28 mouse cellular contexts compared by ENCODE assay signal in the genomic region with DNA sequence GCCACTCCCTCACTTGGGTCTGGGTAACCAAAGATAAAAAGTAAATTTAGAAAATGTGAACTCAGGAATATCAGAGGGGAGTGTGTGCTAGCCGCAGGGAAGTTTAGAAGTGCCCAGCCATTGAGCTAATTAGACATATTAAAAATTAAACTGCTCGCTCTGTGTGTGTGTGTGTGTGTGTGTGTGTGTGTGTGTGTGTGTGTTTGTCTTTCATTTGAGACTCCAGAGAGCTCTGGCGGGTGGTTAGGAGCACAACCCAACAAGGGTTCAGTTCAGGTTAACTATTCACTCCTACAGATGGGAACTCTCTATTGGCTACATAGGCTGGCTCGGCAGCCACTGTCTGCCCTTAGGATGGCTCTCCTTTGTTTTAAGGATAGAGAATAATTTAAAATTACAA.
DNase-seq lines count a peak whose midpoint lies in the region; ATAC-seq lines count a peak whose summit lies in the region.
"Had no signal": no experiment of that assay in that cellular context is flagged by ENCODE, and none has a peak within 500 bp of the region (broad histone marks: within the 10 kb centered on the region; RNA-seq: fewer than 3 reads in every experiment).

No protein-coding gene starts in this region.

- no peak overlapping the region for H3K27ac ChIP-seq in kidney, embryonic 14.5 days (ENCODE audit: low read depth, low read length)
- H3K27ac ChIP-seq: embryonic facial prominence, embryonic 12.5 days; embryonic facial prominence, embryonic 15.5 days; gastrocnemius, adult 2 months; heart, embryonic 15.5 days; hindbrain, embryonic 14.5 days; hindbrain, postnatal 0 days had no signal

- H3K9me3 ChIP-seq in kidney, embryonic 14.5 days (ENCODE audit: control insufficient read depth, low read length) = no peaks in the 10 kb centered on the region
- H3K9me3 ChIP-seq: embryonic facial prominence, embryonic 12.5 days; embryonic facial prominence, embryonic 15.5 days; heart, embryonic 12.5 days; heart, embryonic 15.5 days had no signal

- H3K9ac ChIP-seq in kidney, embryonic 14.5 days (ENCODE audit: low read depth, low read length) = no peak overlapping the region
- H3K9ac ChIP-seq: embryonic facial prominence, embryonic 12.5 days; embryonic facial prominence, embryonic 15.5 days; forebrain, postnatal 0 days; heart, embryonic 12.5 days; heart, embryonic 15.5 days; hindbrain, embryonic 14.5 days had no signal

- no peaks in the 10 kb centered on the region for H3K4me1 ChIP-seq in kidney, embryonic 14.5 days (ENCODE audit: control insufficient read depth, insufficient read depth, low read length)
- H3K4me1 ChIP-seq: embryonic facial prominence, embryonic 12.5 days; embryonic facial prominence, embryonic 15.5 days; heart, embryonic 12.5 days; heart, embryonic 15.5 days had no signal

- H3K27me3 ChIP-seq in kidney, embryonic 14.5 days (ENCODE audit: control insufficient read depth, insufficient read depth, low read length) = no peaks in the 10 kb centered on the region
- H3K27me3 ChIP-seq: CH12.LX; embryonic facial prominence, embryonic 12.5 days; embryonic facial prominence, embryonic 15.5 days; heart, embryonic 12.5 days; heart, embryonic 15.5 days; Patski had no signal

- peak; percentile 9 for DNase-seq in kidney, adult 11 months
- DNase-seq in kidney, adult 9 months = peak; percentile 58
- no peak for DNase-seq in kidney, postnatal 4 days
- peak; percentile 11 to 46 for DNase-seq in kidney, postnatal 25 days
- DNase-seq in retina, embryonic 14.5 days (ENCODE audit: low spot score) = no peak
- DNase-seq: adrenal gland, postnatal 10 days; adrenal gland, postnatal 36 days; B cell, adult 2 months; cerebellum, adult 18-20 months; cerebellum, adult 9-10 months; cerebellum, postnatal 25 days; forebrain, postnatal 0 days; gastrocnemius, adult 2 months; gastrocnemius, postnatal 14 days; heart, adult 18-20 months; heart, postnatal 10 days; heart, postnatal 4 days had no signal

- H3K36me3 ChIP-seq in kidney, embryonic 14.5 days (ENCODE audit: control insufficient read depth, insufficient read depth, low read length) = no peaks in the 10 kb centered on the region
- H3K36me3 ChIP-seq: embryonic facial prominence, embryonic 12.5 days; embryonic facial prominence, embryonic 15.5 days; G1E; heart, embryonic 12.5 days; heart, embryonic 15.5 days had no signal

- H3K4me2 ChIP-seq in kidney, embryonic 14.5 days (replicated peaks; ENCODE audit: low read depth, low read length) = no peak overlapping the region
- H3K4me2 ChIP-seq: embryonic facial prominence, embryonic 12.5 days; embryonic facial prominence, embryonic 15.5 days; heart, embryonic 12.5 days; heart, embryonic 15.5 days; hindbrain, embryonic 14.5 days had no signal

- no peak overlapping the region for H3K4me3 ChIP-seq in kidney, embryonic 14.5 days (ENCODE audit: low read length)
- H3K4me3 ChIP-seq: embryonic facial prominence, embryonic 12.5 days; embryonic facial prominence, embryonic 15.5 days; gastrocnemius, adult 2 months; heart, embryonic 12.5 days; heart, embryonic 15.5 days had no signal

- 65% methylated on average over 4 of the region's 4 CpGs for WGBS in kidney, embryonic 14.5 days

- no peak for ATAC-seq in kidney, embryonic 14.5 days (ENCODE audit: low FRiP score, low TSS enrichment)
- ATAC-seq: forebrain, embryonic 14.5 days; forebrain, postnatal 0 days; hindbrain, postnatal 0 days; Patski had no signal

Comparison
In these comparisons a context has a peak if more than half of its experiments do, and no peak if none do; other contexts are left out.
1. DNase-seq: peak in kidney, adult 11 months (single experiment), kidney, adult 9 months (single experiment) and kidney, postnatal 25 days (2 of 2); none in kidney, postnatal 4 days (0 of 2) and retina, embryonic 14.5 days (single experiment).